Mouse (Mus musculus) cerebellum, postnatal 14 days (tissue): ENCODE measurements at regions not wholly inside any gene's neighbourhood (a gene's known extent, or its start where the extent isn't known, plus 50 kb on each side); places are given as distances from the start of the nearest gene placed in this dataset.

Experiments used
- DNase-seq, 2 experiments: peaks; one replicate each; pipeline ENCODE4 v3.0.0; 2021; ENCODE audit warnings: mixed read lengths in 2 of 2

- DNase-seq, result no peak
Observed at GRCm38 (mm10) chr3:140645785-140646388, 566.3 kb downstream of the Pdha2 start.

- no peak for DNase-seq
Observed at GRCm38 (mm10) chr3:140619885-140620284, 592.3 kb downstream of the Pdha2 start.
